Mouse (Mus musculus): ENCODE results near the gene Scmh1.

Gene Scmh1

GRCm38 (mm10) chr4:120569025-120569424 is 163.9 kb downstream of the Scmh1 start:
- DNase-seq = no peak

- DNase-seq = peak; percentile 94 to 95
Measured at GRCm38 (mm10) chr4:120569486-120570437, 164.7 kb downstream of the Scmh1 start, which contains the start of gene Ctps. TSS of gene Ctps (minus strand) at chr4:120570276.

GRCm38 (mm10) chr4:120570438-120571069 is 165.5 kb downstream of the Scmh1 start:
- DNase-seq = no peak

- DNase-seq = no peak
Measured at GRCm38 (mm10) chr4:120571070-120571464, 166.0 kb downstream of the Scmh1 start.

- no peak for DNase-seq
Measured at GRCm38 (mm10) chr4:120571691-120572090, 166.6 kb downstream of the Scmh1 start.
